Mouse (Mus musculus) fat pad, adult 2 months (tissue): ENCODE results near the gene Gm45713.
"Not testable (repeated sequence)": the region's sequence is repeated elsewhere in the genome, so short reads cannot be mapped to it uniquely, and the experiment has no call there.

Experiments
- DNase-seq: peaks from one replicate; pipeline ENCODE4 v3.0.0-alpha.2; 2011; ENCODE audit warnings: low read depth, low spot score; ENCODE audit errors: extremely low read depth

Gene Gm45713

GRCm38 (mm10) chr7:45125144-45125600 lies 10.9 kb downstream of the Gm45713 start:
- DNase-seq = no peak

DNA sequence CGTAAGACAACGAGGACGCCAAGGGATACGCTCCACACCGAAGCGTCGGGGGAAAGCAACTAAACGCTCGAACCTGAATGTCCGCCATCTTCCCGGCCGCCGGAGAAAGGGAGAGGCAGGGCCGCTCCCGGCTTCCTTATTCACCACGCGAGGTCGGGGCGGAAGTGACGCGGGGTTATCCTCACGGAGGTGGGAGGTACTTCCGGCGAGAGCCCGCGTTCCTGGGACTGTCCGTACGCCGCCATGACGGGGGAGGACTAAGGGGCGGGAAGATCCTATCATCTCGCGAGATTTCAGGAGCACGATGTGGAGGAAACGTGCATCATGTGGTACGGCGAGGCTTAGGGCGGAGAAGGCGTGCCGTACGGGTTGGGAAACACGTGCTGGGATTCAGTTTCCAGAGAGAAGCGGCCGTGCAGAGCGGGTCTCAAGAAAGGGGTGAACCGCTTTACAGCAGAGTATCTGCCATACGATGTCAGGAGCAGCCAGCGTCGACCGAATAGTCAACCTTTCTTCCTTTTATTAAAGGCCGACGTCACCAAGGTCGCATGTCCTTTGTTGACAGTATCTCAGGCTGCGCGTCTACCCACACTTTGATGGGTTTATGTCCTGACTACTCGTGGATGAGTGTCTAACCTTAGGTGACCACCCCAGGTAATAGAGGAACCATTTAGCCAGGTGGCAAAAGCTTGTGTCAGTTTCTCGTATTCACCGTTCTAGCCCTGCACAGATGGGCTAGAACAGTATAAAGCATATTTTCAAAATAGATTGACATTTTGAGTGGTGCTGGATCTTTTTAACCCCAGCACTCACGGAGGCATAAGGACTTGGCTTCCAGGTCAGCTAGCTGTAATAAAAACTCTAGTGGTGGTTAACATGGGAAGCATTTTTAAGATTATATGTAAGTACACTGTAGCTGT lies 11.5 kb downstream of the Gm45713 start, which contains the start of gene Rps11:
Gene Rps11 (minus strand): TSS at position 216 of the 920 bp plus-strand sequence.
- DNase-seq = peak; percentile 95

DNA sequence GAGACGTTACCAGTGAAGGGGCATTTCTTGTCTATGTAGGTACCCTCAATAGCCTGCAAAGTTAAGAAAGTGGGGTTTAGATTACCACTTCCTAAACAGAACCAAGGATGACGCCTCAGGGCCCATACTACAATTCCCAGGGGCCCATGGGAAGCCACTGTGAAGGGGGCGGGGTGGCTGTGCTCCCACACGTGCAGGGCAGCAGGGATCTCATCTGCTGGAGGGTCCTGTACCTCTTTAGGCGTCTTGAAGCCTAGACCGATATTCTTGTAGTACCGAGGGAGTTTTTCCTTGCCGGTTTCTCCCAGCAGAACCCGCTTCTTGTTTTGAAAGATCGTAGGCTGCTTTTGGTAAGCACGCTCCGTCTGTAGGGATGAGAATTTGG lies 12.9 kb downstream of the Gm45713 start:
- no peak for DNase-seq

DNA sequence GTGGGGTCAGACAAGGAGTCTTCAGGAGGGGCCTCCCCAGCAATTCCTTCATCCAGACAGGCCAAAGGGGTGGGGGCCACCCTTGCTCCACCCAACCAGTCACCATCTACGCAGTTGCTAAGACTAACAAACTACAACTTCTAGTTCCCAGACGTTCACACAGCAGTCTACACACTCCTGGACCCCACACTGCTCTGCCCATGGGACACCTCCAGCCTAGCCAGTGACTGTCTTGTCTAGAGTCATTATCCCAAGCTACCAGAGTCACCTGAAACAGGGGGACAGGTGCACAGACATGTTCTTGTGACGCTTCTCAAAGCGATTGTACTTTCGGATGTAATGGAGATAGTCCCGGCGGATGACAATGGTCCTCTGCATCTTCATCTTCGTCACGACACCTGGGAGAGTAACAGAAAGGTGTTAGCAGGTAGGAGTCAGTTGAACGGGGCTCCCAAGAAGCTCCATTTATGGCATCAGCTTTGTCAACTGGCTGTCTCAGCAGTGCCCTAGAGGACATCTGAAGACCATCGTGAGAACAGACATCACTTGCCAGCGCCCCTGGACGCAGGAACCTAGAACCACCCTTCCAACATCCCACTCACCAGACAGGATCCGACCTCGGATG lies 13.4 kb downstream of the Gm45713 start:
- DNase-seq = no peak

DNA sequence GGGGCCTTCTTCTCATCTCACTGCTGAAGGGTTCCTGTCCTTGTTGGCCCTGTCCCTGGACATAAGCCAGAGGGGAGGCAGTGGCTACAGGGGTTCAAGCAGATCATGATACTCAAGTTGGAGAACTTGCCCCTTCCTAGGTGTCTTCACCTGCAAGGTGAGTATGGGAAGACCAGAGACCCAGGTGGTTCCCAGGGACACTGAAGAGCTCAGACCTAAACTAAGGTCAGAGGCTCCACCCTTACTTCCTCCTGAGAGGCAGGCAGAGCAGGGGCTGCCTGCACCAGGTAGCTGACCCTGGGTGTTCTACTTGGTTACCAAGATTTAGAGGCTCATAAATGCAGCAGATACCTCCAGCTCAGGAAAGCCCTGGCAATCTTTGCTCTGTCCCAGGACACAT lies 14.1 kb downstream of the Gm45713 start:
- DNase-seq = no peak

GRCm38 (mm10) chr7:45121404-45121803 lies 14.6 kb downstream of the Gm45713 start:
- no peak for DNase-seq

GRCm38 (mm10) chr7:45119780-45120709 lies 16.0 kb downstream of the Gm45713 start:
- DNase-seq = no peak

- DNase-seq = no peak
These were observed 17.7 kb downstream of the Gm45713 start for GRCm38 (mm10) chr7:45118336-45118735.

GRCm38 (mm10) chr7:45117566-45117965 lies 18.5 kb downstream of the Gm45713 start:
- DNase-seq = no peak

- DNase-seq = no peak
These were observed 22.6 kb downstream of the Gm45713 start for GRCm38 (mm10) chr7:45113476-45113875.

DNA sequence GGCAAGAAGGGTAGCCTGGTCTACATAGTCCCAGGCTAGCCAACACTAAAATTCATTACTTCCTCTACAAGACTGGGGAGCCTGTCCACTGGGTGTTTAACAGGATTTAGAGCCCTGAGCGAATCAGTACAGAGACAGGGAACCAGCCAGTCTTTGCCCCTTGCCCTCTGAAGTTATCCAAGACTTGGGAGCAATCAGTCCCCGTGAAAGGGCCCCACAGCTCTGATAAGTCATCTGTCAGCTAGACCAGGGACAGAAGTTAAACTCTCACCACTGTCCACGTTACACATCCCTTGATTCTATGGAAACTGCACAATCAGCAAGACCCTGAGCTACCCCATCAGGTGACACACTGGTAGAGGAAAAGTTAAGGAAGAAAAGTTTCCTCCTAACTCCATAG lies 23.5 kb downstream of the Gm45713 start:
- DNase-seq = no peak

DNA sequence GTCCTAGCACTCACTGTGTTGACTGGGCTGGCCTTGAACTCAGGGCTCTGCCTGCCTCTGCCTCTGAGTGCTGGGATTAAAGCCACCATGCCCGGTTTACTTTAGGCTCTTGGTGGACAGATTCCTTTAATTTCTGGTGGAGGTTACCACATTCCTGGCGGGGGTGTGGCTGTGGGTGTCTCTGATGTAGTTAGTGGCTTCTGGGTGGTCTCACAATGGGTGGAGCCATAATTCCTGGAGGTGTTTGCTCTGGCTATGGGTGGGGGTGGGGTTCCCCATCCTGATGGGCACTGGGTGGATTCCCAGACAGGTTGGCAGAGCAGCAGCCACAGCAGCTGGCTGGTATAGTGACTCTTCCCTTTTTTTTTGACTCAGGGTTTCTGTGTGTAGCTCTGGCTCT lies 24.1 kb downstream of the Gm45713 start:
- DNase-seq = no peak

DNA sequence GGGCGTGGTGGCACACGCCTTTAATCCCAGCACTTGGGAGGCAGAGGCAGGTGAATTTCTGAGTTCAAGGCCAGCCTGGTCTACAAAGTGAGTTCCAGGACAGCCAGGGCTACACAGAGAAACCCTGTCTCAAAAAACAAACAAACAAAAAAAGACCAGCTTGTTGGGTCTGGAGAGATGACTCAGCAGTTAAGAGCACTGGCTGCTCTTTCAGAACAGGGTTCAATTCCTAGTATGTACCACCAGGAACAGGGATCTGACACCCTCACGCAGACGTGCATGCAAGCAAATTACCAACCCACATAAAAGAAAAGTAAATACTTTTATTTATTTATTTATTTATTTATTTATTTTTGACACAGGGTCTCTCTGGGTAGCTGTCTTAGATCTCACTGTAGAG lies 25.9 kb downstream of the Gm45713 start:
- not testable (repeated sequence) for DNase-seq

DNA sequence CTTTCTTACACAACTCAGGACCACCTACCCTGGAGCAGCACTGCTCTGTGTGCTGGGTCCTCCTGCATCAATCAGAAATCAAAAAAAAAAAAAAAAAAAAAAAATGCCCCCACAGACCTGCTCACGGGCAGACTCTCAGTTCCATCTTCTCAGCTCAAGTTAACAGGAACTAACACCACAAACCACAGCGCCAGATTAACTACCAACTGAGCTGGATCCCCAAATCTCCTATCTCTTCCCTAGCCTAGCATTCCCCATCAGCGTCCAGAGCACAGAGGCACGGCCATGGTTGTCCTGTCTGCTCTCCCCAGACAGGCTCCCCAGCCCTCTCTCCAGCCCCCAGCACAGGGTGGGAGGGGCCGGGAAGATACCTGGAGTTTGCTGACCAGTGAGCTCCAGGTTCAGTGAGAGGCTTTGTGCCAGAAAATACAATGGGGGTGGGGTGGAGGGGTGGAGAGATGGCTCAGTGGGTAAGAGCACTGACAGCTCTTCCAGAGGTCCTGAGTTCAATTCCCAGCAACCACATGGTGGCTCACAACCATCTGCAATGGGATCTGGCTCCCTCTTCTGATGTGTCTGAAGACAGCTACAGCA lies 28.9 kb downstream of the Gm45713 start:
- no peak for DNase-seq

GRCm38 (mm10) chr7:45106441-45106840 lies 29.6 kb downstream of the Gm45713 start:
- DNase-seq = no peak

DNA sequence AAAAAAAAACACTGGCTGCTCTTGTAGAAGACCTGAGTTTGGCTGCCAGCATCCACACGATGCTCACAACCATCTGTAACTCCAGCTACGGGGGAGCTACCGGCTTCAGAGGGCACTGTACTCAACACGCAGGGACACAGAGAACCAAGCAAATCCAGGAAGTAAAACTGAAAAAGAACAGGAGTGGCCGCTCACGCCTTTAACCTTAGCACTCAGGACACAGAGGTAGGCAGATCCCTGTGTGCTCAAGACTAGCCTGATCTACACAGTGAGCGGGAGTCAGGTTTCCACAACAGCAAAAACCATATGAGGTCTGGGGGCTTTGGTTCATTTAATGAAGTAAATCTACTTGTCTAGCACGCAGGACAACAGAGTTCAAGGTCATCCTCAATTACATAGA lies 30.5 kb downstream of the Gm45713 start:
- no peak for DNase-seq

DNA sequence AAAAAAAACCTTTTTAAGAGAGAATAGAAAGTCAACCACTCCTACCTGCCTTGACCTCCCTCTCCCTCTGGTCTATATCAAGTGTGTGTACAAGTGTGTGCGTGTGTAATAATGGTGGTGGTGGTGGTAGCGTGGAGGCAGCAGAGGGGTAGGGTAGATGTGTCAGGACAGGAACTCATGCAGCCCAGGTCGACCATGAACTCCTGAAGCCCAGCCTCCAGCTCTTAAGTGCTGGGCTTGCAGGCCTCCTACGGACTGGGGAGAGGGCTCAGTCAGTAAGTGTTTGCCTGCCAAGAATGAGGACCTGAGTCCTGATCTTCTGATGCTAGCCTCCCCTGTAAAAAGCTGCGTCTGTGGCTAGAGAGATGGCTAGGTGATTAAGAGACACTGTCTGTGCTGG lies 31.1 kb downstream of the Gm45713 start:
- no peak for DNase-seq

GRCm38 (mm10) chr7:45103652-45104180 lies 32.3 kb downstream of the Gm45713 start, which contains the start of gene Fcgrt:
TSS of gene Fcgrt (minus strand) at chr7:45103851.
- peak; percentile 94 for DNase-seq

DNA sequence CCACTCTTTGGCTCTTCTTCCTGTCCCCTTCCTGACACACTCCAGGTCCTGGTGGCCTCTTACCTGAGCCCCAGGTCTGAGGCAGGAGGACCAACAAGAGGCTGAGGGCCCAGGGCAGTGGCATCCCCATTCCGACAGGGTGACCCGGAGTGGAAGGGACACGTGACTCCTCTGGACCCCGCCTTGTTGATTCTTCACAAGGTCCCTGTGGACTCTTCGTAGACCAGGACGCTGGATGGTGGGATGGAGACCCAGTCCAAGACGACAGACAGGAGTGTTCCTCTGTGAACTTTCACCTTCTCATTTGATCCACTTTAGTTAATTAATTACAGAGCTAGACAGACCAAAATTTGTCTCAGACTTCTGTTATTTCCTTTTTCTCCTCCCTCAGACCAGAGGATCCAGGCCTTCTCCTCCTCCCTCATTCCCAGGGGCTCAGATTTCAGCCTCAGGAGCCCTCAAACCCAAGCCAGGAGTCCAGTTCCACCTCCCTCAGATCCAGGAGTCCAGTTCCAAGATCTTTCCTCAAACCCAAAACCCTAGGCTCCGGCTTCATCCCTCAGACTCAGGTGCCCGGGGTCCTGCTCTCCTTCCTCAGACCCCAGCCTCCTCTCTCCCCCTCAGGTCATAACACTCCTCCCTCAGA lies 33.0 kb downstream of the Gm45713 start:
- no peak for DNase-seq

DNA sequence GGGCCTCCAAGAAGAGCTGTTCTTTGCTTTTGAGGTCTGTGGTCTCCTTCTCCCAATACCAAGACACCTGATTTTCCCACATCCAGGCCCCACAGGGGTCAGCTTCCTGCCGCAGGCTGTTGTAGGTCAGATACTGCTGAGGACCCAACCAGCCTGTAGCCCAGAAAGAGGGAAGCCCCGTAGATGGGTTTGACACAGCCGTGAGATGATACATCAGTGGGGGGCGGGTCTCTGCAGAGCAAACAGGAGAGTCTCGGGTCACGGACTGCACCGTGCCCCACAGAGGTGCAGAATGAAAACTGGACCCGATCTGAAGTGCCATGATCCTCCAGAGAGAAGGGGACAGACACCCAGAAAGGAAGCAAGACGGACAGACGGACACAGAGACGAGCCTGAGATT lies 33.6 kb downstream of the Gm45713 start:
- no peak for DNase-seq
